Mouse (Mus musculus) lung, postnatal 0 days (tissue): ENCODE data around the gene Gadd45a.

Experiments used
- CTCF ChIP-seq: IDR thresholded peaks from 2 replicates; pipeline ENCODE4 v1.5.1; 2016; ENCODE audit warnings: antibody characterized with exemption, mild to moderate bottlenecking
- EP300 ChIP-seq: IDR thresholded peaks from 2 replicates; pipeline ENCODE4 v1.6.1; 2016; ENCODE audit warnings: antibody characterized with exemption, mild to moderate bottlenecking, control low read depth

DNA sequence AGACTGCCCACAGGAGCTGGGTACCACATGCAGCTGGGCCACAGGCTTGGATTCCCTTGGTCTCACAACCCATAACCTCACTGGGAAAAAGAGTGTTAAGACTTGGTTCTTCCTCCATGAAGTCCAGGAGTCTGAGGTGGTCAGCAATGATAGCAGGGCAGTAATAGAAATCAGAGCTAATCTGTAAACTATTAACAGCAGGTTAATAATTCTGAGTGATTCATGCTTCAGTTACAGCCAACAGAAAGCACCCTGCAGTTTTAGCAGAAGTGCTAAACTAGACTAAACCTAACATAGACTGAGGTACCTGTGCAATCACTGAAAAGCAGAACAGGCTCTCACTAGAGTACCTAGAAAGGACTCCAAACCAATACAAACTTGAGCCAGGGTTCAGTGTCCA, 37.5 kb downstream of the Gadd45a start:
- TF ChIP-seq CTCF (no peak), EP300 (no peak)
